Mouse (Mus musculus) thymus, adult 2 months (tissue): ENCODE measurements around the gene Fam241b.

Experiments used
- CTCF ChIP-seq: fragments of 200-500 bp; IDR thresholded peaks from 2 replicates; pipeline ENCODE4 v1.5.1; 2012; ENCODE audit warnings: mild to moderate bottlenecking, control low read depth, low read length, moderate library complexity, borderline replicate concordance; ENCODE audit not compliant: control insufficient read depth, poor library complexity, insufficient read depth; ENCODE audit errors: extremely low read depth
- POLR2A ChIP-seq: fragments of 200-500 bp; IDR thresholded peaks from 2 replicates; pipeline ENCODE4 v1.6.1; 2012; ENCODE audit warnings: mild to moderate bottlenecking, low read length, control low read depth, moderate library complexity; ENCODE audit not compliant: control insufficient read depth, poor library complexity, insufficient read depth; ENCODE audit errors: extremely low read depth

GRCm38 (mm10) chr10:62183053-62183452 is 39.3 kb upstream of the Fam241b start:
- TF ChIP-seq CTCF (peak; percentile 95), POLR2A (no peak)
